Mouse (Mus musculus): ENCODE measurements around the gene Itga6.
"Not testable (repeated sequence)": the region's sequence is repeated elsewhere in the genome, so short reads cannot be mapped to it uniquely, and the experiment has no call there.

Itga6 gene

GRCm38 (mm10) chr2:71745610-71746374 lies at the start of gene Itga6:
Itga6 (plus strand) TSS chr2:71745616.
- DNase-seq (ENCODE audit: low spot score) = no peak

- DNase-seq (ENCODE audit: low spot score) = no peak
Measured at GRCm38 (mm10) chr2:71696776-71697175, 48.6 kb upstream of the Itga6 start.

GRCm38 (mm10) chr2:71697408-71698336 lies 47.7 kb upstream of the Itga6 start:
- no peak for DNase-seq (ENCODE audit: low spot score)

GRCm38 (mm10) chr2:71698366-71698765 lies 47.0 kb upstream of the Itga6 start:
- DNase-seq (ENCODE audit: low spot score) = no peak

- no peak for DNase-seq (ENCODE audit: low spot score)
Measured at GRCm38 (mm10) chr2:71698942-71699341, 46.5 kb upstream of the Itga6 start.

- DNase-seq (ENCODE audit: low spot score) = no peak
Measured at GRCm38 (mm10) chr2:71701341-71701740, 44.1 kb upstream of the Itga6 start.

GRCm38 (mm10) chr2:71704309-71704708 lies 41.1 kb upstream of the Itga6 start:
- DNase-seq (ENCODE audit: low spot score) = no peak

GRCm38 (mm10) chr2:71708886-71709285 lies 36.5 kb upstream of the Itga6 start:
- DNase-seq (ENCODE audit: low spot score) = no peak

- DNase-seq (ENCODE audit: low spot score) = no peak
Measured at GRCm38 (mm10) chr2:71711640-71712039, 33.8 kb upstream of the Itga6 start.

GRCm38 (mm10) chr2:71714416-71714815 lies 31.0 kb upstream of the Itga6 start:
- no peak for DNase-seq (ENCODE audit: low spot score)

GRCm38 (mm10) chr2:71719005-71719386 lies 26.4 kb upstream of the Itga6 start:
- DNase-seq (ENCODE audit: low spot score) = no peak

- DNase-seq (ENCODE audit: low spot score) = no peak
Measured at GRCm38 (mm10) chr2:71719387-71720034, 25.9 kb upstream of the Itga6 start.

- DNase-seq (ENCODE audit: low spot score) = not testable (repeated sequence)
Measured at GRCm38 (mm10) chr2:71720556-71720955, 24.9 kb upstream of the Itga6 start.

- no peak for DNase-seq (ENCODE audit: low spot score)
Measured at GRCm38 (mm10) chr2:71722913-71723312, 22.5 kb upstream of the Itga6 start.

GRCm38 (mm10) chr2:71723623-71724022 lies 21.8 kb upstream of the Itga6 start:
- no peak for DNase-seq (ENCODE audit: low spot score)

GRCm38 (mm10) chr2:71724028-71724427 lies 21.4 kb upstream of the Itga6 start:
- no peak for DNase-seq (ENCODE audit: low spot score)

GRCm38 (mm10) chr2:71725446-71725845 lies 20.0 kb upstream of the Itga6 start:
- DNase-seq (ENCODE audit: low spot score) = no peak

- no peak for DNase-seq (ENCODE audit: low spot score)
Measured at GRCm38 (mm10) chr2:71726883-71727676, 18.3 kb upstream of the Itga6 start.

GRCm38 (mm10) chr2:71728341-71728740 lies 17.1 kb upstream of the Itga6 start:
- no peak for DNase-seq (ENCODE audit: low spot score)

- DNase-seq (ENCODE audit: low spot score) = no peak
Measured at GRCm38 (mm10) chr2:71728796-71729195, 16.6 kb upstream of the Itga6 start.

Measured in testis, postnatal 10 days (tissue).